Mouse (Mus musculus) kidney, embryonic 16.5 days (tissue): ENCODE data around the gene Fam208a. TPM values are rescaled to one million over a fixed set of nuclear protein-coding genes. Genes with fewer than 3 reads are reported as not detected.

ENCODE experiments used
- ATAC-seq: fragments of 200-750 bp; cut with Nextera tagmentation; 2 replicates; pipeline ENCODE4 v1.8.0; 2017; ENCODE audit warnings: moderate TSS enrichment; ENCODE audit not compliant: low FRiP score, low TSS enrichment
- H3K27ac ChIP-seq: fragments of 300-500 bp; sonication (generic); 2 replicates; pipeline ENCODE4 v1.5.1; 2014; ENCODE audit warnings: low read length
- H3K27me3 ChIP-seq: fragments of 300-500 bp; sonication (generic); 2 replicates; pipeline ENCODE4 v1.6.1; 2014; ENCODE audit warnings: low read length, control low read depth, mixed read lengths; ENCODE audit not compliant: insufficient read depth
- H3K36me3 ChIP-seq: fragments of 300-500 bp; sonication (generic); 2 replicates; pipeline ENCODE4 v1.6.1; 2014; ENCODE audit warnings: low read length, control low read depth, mixed read lengths; ENCODE audit not compliant: insufficient read depth
- H3K4me1 ChIP-seq: fragments of 300-500 bp; sonication (generic); 2 replicates; pipeline ENCODE4 v1.6.1; 2014; ENCODE audit warnings: low read length, control low read depth, mixed read lengths; ENCODE audit not compliant: insufficient read depth
- H3K4me2 ChIP-seq: fragments of 300-500 bp; sonication (generic); replicated peaks from 2 replicates; pipeline ENCODE4 v1.6.1; 2014; ENCODE audit warnings: low read depth, low read length
- H3K4me3 ChIP-seq: fragments of 300-500 bp; sonication (generic); 2 replicates; pipeline ENCODE4 v1.5.1; 2014; ENCODE audit warnings: mild to moderate bottlenecking, low read length
- H3K9ac ChIP-seq: fragments of 300-500 bp; sonication (generic); replicated peaks from 2 replicates; pipeline ENCODE4 v1.6.1; 2014; ENCODE audit warnings: low read length
- H3K9me3 ChIP-seq: fragments of 300-500 bp; sonication (generic); 2 replicates; pipeline ENCODE4 v1.6.1; 2016; ENCODE audit warnings: low read length, control low read depth
- WGBS: fragments of 180-500 bp; shearing (Covaris S2); extraction: QIAGEN DNeasy Blood & Tissue Kit; methylation state at CpG from one replicate; pipeline ENCODE4 v1.1.7; 2014; 5-methylcytosine and 5-hydroxymethylcytosine counted together
- polyA plus RNA-seq: library from polyadenylated mRNA; unstranded; fragments of >200 nt; fragmentation: Nextera tagmentation; extraction: Ambion mirVana; gene quantifications from 2 replicates; pipeline ENCODE4 v1.2.1, GENCODE M21; 2015

Fam208a gene
- polyA plus RNA-seq, 1 experiment from 2014 or later, result 8.0 TPM

DNA sequence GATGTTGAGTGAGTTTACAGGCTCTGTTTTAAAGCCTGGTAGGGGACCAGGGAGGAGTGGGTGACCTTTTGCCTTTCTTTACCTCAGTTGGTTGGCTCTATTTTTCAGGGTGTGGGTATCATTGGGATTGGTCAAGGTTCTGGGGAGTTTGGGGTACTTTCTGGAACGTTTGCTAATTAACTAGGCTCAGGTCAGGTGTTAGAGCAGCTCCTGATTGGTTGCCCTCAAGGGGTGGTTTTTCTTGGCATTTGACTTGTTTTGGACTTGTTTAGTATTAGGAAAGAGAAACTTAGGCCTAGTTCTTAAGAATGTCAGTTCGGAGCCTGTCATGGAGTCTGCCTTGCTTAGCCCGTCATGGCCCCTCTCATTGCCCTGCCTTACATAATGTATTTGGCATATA is 8.2 kb downstream of the Fam208a start:
- peaks cover 30% of the 10 kb centered on the region for H3K36me3 ChIP-seq
- H3K27me3 ChIP-seq, result no peaks in the 10 kb centered on the region
- no peak overlapping the region for H3K27ac ChIP-seq
- no peak for ATAC-seq
- H3K4me2 ChIP-seq, result no peak overlapping the region
- H3K9me3 ChIP-seq, result peaks cover 2% of the 10 kb centered on the region; the same call in 1 of the 2 replicates
- H3K4me1 ChIP-seq, result no peaks in the 10 kb centered on the region
- 84% methylated on average over 3 of the region's 3 CpGs for WGBS
- H3K4me3 ChIP-seq, result no peak overlapping the region
- H3K9ac ChIP-seq, result no peak overlapping the region

DNA sequence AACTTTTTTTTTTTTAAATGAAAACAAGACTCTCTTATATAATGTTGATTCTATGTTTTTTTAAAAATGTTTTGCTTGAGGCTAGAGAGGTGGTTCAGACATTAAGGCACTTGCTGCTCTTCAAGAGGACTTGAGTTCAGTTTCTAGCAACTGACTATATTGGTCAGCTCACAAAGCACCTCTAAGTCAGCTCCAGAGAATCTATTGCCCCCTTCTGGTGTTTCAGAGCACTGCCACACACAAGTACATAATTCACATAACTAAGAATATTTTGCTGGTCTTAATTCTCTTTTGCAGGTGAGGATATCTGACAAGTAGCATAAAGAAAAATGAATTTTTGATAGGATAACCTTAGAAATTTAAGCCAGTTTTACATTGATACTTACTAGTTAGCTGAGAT is 12.3 kb downstream of the Fam208a start:
- Histone ChIP-seq H3K4me2 (no peak overlapping the region), H3K9ac (no peak overlapping the region), H3K27me3 (no peaks in the 10 kb centered on the region), H3K4me1 (no peaks in the 10 kb centered on the region), H3K36me3 (peaks cover 27% of the 10 kb centered on the region), H3K4me3 (no peak overlapping the region), H3K9me3 (no peaks in the 10 kb centered on the region), H3K27ac (no peak overlapping the region)
- no peak for ATAC-seq

DNA sequence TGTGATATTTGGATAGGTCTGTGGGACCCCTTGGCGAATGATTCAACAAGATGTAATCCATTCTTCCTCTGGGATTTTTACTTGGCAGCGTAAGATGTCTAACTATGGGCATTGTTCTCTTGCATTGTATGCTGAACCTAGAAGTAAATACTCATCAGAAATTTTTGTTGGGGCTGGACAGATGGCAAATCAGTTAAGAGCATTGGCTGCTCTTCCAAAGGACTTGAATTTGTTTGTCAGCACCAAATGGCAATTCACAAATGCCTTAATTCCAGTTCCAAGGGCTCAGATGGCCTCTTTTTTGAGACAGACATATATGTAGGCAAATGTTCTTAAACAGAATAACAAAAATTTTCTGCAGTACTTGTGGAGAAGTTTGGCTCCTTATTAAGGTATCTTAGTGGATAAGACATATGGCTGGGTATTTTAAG is 16.2 kb downstream of the Fam208a start:
- WGBS, result 98% methylated on average over 2 of the region's 2 CpGs
- no peak overlapping the region for H3K4me3 ChIP-seq

DNA sequence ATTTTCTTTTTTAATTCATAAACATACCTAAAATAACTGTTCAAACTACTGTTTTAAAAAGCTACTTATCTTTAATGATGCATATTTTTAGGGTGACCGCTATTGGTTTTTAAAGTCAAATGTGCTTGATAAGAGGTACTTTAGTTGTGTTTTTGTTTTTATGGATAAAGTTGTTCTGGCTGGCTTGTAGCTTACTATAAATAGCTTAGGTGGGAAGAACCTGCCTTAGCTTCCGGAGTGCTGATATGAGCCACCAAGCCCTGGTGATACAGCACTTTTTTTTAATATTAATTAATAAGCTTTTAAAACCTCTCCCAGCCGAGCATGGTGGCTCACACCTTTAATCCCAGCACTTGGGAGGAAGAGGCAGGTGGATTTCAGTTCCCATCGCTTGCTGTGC is 18.3 kb downstream of the Fam208a start:
- H3K36me3 ChIP-seq, result peaks cover 25% of the 10 kb centered on the region
- ATAC-seq, result no peak

More for the DNA sequence above, 16.2 kb downstream of the Fam208a start:
- Histone ChIP-seq H3K27ac (no peak overlapping the region), H3K4me2 (no peak overlapping the region), H3K36me3 (peaks cover 28% of the 10 kb centered on the region), H3K9ac (no peak overlapping the region), H3K9me3 (no peaks in the 10 kb centered on the region), H3K4me1 (no peaks in the 10 kb centered on the region), H3K27me3 (no peaks in the 10 kb centered on the region)
- ATAC-seq, result no peak

DNA sequence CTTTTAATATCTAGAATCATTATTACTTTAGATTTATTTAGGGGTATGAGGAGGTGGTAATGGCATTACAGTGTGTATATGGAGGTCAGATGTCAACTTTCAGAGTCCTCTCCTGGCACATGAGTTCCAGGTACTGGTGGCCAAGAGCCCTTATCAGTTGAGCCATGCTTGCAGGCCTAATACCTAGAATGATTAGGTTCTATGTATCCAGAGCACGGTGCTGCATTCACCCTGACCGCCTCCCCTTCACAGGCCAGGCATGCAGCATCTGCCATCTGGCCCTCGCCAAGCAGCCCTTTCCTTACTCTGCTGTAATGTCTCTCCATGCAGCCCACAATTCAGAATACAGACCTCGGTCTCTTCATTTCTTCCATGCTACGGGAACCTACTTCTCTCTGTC is 62.8 kb downstream of the Fam208a start:
- H3K27ac ChIP-seq, result no peak overlapping the region
- H3K9me3 ChIP-seq, result no peaks in the 10 kb centered on the region
- H3K4me1 ChIP-seq, result no peaks in the 10 kb centered on the region
- no peak for ATAC-seq
- no peak overlapping the region for H3K9ac ChIP-seq
- H3K4me3 ChIP-seq, result no peak overlapping the region
- H3K27me3 ChIP-seq, result no peaks in the 10 kb centered on the region
- peaks cover 57% of the 10 kb centered on the region for H3K36me3 ChIP-seq
- WGBS, result 93% methylated on average over 5 of the region's 5 CpGs
- no peak overlapping the region for H3K4me2 ChIP-seq

More for the DNA sequence above, 18.3 kb downstream of the Fam208a start:
- Histone ChIP-seq H3K9ac (no peak overlapping the region), H3K27ac (no peak overlapping the region), H3K27me3 (no peaks in the 10 kb centered on the region), H3K9me3 (no peaks in the 10 kb centered on the region), H3K4me3 (no peak overlapping the region), H3K4me2 (no peak overlapping the region), H3K4me1 (no peaks in the 10 kb centered on the region)
- 91% methylated on average over 4 of the region's 4 CpGs for WGBS

DNA sequence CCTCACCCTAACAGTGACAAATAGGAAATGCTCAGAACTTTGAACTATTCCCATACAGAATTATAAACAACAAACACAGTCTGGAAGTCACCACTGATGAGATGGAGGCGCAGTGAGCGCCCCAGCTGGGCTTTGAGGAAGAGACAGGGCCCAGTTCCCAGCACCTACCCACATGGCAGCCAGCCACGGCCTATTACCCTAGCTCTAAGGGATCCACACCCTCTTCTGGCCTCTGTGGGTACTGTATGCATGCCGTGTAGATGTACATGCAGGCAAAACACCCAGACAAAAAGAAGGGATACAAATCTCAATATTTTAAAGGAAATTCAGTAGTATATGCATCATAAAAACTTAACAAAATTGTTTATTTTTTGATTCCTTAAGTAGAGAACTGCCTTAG is 64.9 kb downstream of the Fam208a start:
- no peak overlapping the region for H3K4me3 ChIP-seq
- ATAC-seq, result no peak
- 95% methylated on average over 4 of the region's 4 CpGs for WGBS
- no peaks in the 10 kb centered on the region for H3K4me1 ChIP-seq
- no peak overlapping the region for H3K9ac ChIP-seq
- H3K27ac ChIP-seq, result no peak overlapping the region
- no peaks in the 10 kb centered on the region for H3K27me3 ChIP-seq
- peaks cover 57% of the 10 kb centered on the region for H3K36me3 ChIP-seq
- H3K4me2 ChIP-seq, result no peak overlapping the region
- no peaks in the 10 kb centered on the region for H3K9me3 ChIP-seq

DNA sequence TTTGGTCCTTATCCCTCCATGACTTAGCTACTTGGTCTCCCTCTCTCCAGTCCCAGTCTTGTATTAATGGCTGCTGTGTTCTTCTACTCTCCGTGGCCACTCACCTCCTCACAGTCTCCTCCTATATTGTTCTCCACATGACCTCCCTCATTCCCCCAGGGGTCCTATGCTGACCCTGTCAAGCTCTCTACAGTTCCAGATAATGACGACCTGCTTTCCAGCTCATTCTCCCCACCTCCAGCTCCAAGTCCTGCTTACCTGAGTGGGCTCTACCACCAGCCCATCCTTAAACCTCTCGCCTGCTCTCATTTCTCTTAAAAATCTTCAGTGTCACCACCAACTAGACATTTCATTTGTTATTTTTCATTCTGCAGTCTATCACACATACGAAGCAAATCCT is 72.5 kb downstream of the Fam208a start:
- WGBS, result 79% methylated on average over 4 of the region's 4 CpGs
- no peak for ATAC-seq
- H3K36me3 ChIP-seq, result peaks cover 19% of the 10 kb centered on the region
- no peak overlapping the region for H3K27ac ChIP-seq
- no peaks in the 10 kb centered on the region for H3K4me1 ChIP-seq
- no peaks in the 10 kb centered on the region for H3K9me3 ChIP-seq
- H3K27me3 ChIP-seq, result no peaks in the 10 kb centered on the region
- no peak overlapping the region for H3K9ac ChIP-seq
- no peak overlapping the region for H3K4me2 ChIP-seq
- no peak overlapping the region for H3K4me3 ChIP-seq

DNA sequence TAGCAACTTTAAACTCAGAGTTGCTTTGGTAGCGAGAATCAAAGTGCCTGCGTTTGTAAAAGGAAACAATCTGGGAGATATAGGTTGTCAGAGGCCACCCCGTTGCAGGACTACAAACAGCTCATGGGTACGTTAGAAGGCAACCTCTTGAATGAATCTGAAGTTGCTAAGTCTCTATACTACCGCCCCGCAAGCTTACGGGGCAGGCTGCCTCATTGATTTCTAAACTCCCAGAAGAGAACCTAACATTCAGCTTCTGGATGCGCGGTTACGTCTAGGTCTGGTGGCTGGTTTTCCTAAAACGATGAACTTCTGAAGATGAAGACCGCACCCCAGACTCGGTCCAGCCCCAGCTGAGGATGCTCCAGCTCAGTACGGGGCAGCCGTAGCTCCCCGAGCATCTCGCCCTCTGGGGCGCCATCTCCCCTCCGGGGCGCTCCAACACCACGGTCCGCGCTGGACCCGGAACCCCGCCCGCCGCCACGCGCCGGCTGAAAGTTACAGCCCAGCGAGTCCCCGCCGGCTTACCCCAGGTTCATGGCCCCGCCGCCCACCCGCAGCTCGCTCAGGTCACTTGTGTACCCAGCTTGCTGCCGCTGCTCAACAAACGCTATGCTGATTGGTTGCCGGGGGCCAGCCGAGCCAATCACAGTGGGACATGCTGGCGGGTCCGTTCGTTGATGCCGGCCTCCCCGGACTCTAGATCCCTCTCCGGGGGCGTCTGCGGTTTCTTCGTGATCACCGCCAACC is 79.4 kb downstream of the Fam208a start, which contains the start of gene Ccdc66:
Ccdc66 (minus strand) TSS at position 567 of the 750 bp plus-strand sequence.
- peak within 1 kb of the TSS; percentile 76 for H3K4me3 ChIP-seq
- peak within 1 kb of the TSS; percentile 78 for H3K9ac ChIP-seq
- peak within 1 kb of the TSS; percentile 54 for H3K4me2 ChIP-seq
- no peaks in the 10 kb centered on the region for H3K27me3 ChIP-seq
- no peaks in the 10 kb centered on the region for H3K9me3 ChIP-seq
- peak within 1 kb of the TSS; percentile 54 for H3K27ac ChIP-seq
- WGBS, result under 1% methylated on average over 51 of the region's 51 CpGs
- peaks cover 10% of the 10 kb centered on the region for H3K4me1 ChIP-seq
- H3K36me3 ChIP-seq, result no peaks in the 10 kb centered on the region
- peak; percentile 98 for ATAC-seq

DNA sequence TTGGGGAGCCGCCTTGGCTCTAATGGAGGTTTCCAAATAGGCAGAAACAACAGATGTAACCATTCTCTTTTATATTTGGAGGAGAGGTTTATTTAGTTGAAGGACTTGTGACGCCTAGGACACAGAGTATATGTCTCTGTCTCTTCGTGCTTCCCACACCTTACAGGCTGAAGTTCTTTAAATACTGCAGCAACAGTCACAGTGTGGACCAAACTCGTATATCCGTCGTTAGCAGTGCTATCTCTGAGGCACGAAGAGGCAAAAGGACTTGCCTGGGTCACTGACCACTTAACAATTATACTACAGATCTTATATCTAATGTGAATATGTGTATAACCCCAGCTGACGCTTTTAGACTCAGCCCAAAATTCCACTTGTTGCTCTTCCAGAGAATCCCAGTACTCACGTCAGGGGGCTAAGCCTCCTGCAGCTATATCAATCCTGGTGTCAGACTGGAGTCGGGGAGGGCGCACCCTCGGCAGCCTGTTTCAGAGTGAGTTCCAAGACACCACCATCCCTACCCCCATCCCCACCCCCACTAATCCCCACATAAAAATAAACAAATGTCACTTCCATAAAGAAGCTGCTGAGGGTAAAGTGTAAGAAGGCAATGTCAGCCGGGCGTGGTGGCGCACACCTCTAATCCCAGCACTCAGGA is 80.1 kb downstream of the Fam208a start:
- H3K9me3 ChIP-seq, result no peaks in the 10 kb centered on the region
- H3K27me3 ChIP-seq, result no peaks in the 10 kb centered on the region
- H3K9ac ChIP-seq, result peak overlapping the region; percentile 78
- no peak overlapping the region for H3K27ac ChIP-seq
- H3K4me1 ChIP-seq, result peaks cover 10% of the 10 kb centered on the region
- WGBS, result 31% methylated on average over 15 of the region's 15 CpGs
- H3K36me3 ChIP-seq, result no peaks in the 10 kb centered on the region
- peak overlapping the region; percentile 76 for H3K4me3 ChIP-seq
- ATAC-seq, result peak; percentile 71
- H3K4me2 ChIP-seq, result peak overlapping the region; percentile 54

DNA sequence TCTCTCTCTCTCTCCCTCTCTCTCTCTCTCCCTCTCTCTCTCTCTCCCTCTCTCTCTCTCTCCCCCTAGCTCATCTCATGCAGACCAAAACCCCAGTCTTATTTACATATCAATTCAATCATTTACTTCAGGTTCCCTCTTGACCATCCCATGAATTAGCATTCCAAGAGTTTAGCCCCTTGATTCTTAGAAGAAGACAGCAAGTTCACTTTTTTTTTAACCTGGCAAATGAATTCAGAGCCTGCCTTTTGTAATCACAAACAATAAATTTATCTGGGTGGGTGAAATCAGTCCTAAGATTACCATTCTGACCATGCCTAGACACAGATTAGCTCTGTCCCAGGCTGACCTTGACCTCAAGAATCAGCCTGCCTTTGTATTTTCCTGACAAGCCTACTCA is 95.9 kb downstream of the Fam208a start:
- H3K4me2 ChIP-seq, result no peak overlapping the region

More for the DNA sequence above, 95.9 kb downstream of the Fam208a start:
- Histone ChIP-seq H3K27ac (no peak overlapping the region), H3K36me3 (no peaks in the 10 kb centered on the region), H3K9me3 (peaks cover 13% of the 10 kb centered on the region; the same call in 1 of the 2 replicates), H3K4me1 (no peaks in the 10 kb centered on the region), H3K27me3 (no peaks in the 10 kb centered on the region), H3K9ac (no peak overlapping the region), H3K4me3 (no peak overlapping the region)
- no peak for ATAC-seq
